Mouse (Mus musculus) heart, postnatal 0 days (tissue): ENCODE measurements around the gene Krtap14. TPM values are rescaled to one million over a fixed set of nuclear protein-coding genes. Genes with fewer than 3 reads are reported as not detected.

Experiments
- ATAC-seq: fragments of 200-750 bp; cut with Nextera tagmentation; 2 replicates; pipeline ENCODE4 v1.8.0; 2017; ENCODE audit warnings: low read depth, moderate number of reproducible peaks, moderate library complexity; ENCODE audit not compliant: insufficient read depth
- DNase-seq: peaks from one replicate; pipeline ENCODE4 v3.0.0-alpha.2; 2016; ENCODE audit warnings: low spot score
- H3K27ac ChIP-seq: fragments of 300-500 bp; sonication (generic); 2 replicates; pipeline ENCODE4 v1.5.1; 2014; ENCODE audit warnings: low read depth, mild to moderate bottlenecking
- H3K27me3 ChIP-seq: fragments of 300-500 bp; sonication (generic); 2 replicates; pipeline ENCODE4 v1.6.1; 2014; ENCODE audit warnings: low read length, mixed read lengths; ENCODE audit not compliant: control insufficient read depth, insufficient read depth
- H3K36me3 ChIP-seq: fragments of 300-500 bp; sonication (generic); replicated peaks from 2 replicates; pipeline ENCODE4 v1.6.1; 2014; ENCODE audit warnings: low read length, mixed read lengths; ENCODE audit not compliant: control insufficient read depth, insufficient read depth
- H3K4me1 ChIP-seq: fragments of 300-500 bp; sonication (generic); 2 replicates; pipeline ENCODE4 v1.6.1; 2014; ENCODE audit warnings: antibody characterized with exemption; ENCODE audit not compliant: control insufficient read depth, insufficient read depth
- H3K4me2 ChIP-seq: fragments of 300-500 bp; sonication (generic); 2 replicates; pipeline ENCODE4 v1.6.1; 2014; ENCODE audit warnings: low read depth, mild to moderate bottlenecking, low read length, moderate library complexity
- H3K4me3 ChIP-seq: fragments of 300-500 bp; sonication (generic); 2 replicates; pipeline ENCODE4 v1.5.1; 2014; ENCODE audit warnings: low read depth, low read length
- H3K9ac ChIP-seq: fragments of 300-500 bp; sonication (generic); replicated peaks from 2 replicates; pipeline ENCODE4 v1.6.1; 2014; ENCODE audit warnings: low read depth, low read length, mixed read lengths
- H3K9me3 ChIP-seq: fragments of 300-500 bp; sonication (generic); replicated peaks from 2 replicates; pipeline ENCODE4 v1.6.1; 2016; ENCODE audit warnings: low read length; ENCODE audit not compliant: control insufficient read depth
- CTCF ChIP-seq: IDR thresholded peaks from 2 replicates; pipeline ENCODE4 v1.5.1; 2016; ENCODE audit warnings: antibody characterized with exemption, control low read depth, low read depth
- EP300 ChIP-seq: IDR thresholded peaks from 2 replicates; pipeline ENCODE4 v1.6.1; 2016; ENCODE audit warnings: antibody characterized with exemption, low read depth
- WGBS: fragments of 180-500 bp; shearing (Covaris S2); extraction: QIAGEN DNeasy Blood & Tissue Kit; methylation state at CpG from one replicate; pipeline ENCODE4 v1.1.7; 2014; 5-methylcytosine and 5-hydroxymethylcytosine counted together
- polyA plus RNA-seq: library from polyadenylated mRNA; unstranded; fragments of >200 nt; fragmentation: Nextera tagmentation; extraction: Ambion mirVana; gene quantifications from 2 replicates; pipeline ENCODE4 v1.2.1, GENCODE M21; 2015
- total RNA-seq: library from RNA; depleted of rRNA; stranded (reverse); fragments of >200 nt; gene quantifications from 2 replicates; pipeline ENCODE4 v1.2.3, GENCODE M21; 2014; ENCODE audit warnings: low replicate concordance; rRNA removed

The Krtap14 gene
- total and polyA plus RNA-seq, 2 experiments from 2014 or later = not detected

DNA sequence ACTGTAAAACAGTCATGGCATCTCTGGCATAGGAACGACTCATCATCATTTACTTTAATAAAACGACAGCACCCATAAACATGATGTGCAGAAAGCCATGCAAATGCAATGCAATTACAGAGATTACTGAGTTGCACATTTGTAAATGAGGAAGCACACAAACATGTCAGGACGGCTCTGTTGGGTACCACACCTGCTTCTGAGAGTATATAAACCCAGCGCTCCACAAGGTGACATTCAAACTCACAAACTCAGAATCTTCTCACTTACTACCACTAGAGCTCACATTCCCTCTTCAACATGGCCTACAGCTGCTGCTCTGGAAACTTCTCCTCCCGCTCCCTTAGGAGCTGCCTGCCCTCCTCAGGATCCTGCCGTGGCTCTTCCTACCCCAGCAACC lies 48.3 kb downstream of the Krtap14 start, which contains the start of gene Gm5965:
Gm5965 (plus strand) TSS at position 301 of the 400 bp plus-strand sequence.
- WGBS = 71% methylated on average over 5 of the region's 6 CpGs
- H3K36me3 ChIP-seq = no peaks in the 10 kb centered on the region

DNA sequence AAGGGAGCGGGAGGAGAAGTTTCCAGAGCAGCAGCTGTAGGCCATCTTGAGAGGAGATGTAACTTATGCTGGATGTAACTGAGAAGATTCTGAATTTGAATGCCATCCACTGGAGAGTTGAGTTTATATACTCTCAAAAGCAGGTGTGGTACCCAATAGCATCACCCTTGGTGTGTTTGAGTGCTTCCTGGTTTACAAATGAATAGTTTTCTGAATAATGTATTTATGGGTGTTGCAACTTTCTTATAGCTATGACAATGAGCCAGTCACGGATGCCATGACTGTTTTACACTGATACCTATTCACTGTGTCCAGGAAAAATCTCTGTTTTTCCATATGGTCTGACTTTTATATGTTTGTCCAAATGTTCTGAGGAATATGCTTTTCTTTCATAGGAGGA lies 51.8 kb downstream of the Krtap14 start, which contains the start of gene 2310057N15Rik:
2310057N15Rik (minus strand) TSS at position 101 of the 400 bp plus-strand sequence.
- no peaks in the 10 kb centered on the region for H3K27me3 ChIP-seq
- WGBS = 60% methylated on average over 2 of the region's 2 CpGs
- no peak within 1 kb of the TSS for H3K4me3 ChIP-seq
- TF ChIP-seq CTCF (no peak), EP300 (no peak)
- no peak within 1 kb of the TSS for H3K27ac ChIP-seq
- no peaks in the 10 kb centered on the region for H3K36me3 ChIP-seq
- no peaks in the 10 kb centered on the region for H3K4me1 ChIP-seq
- no peak for ATAC-seq
- H3K9ac ChIP-seq = no peak within 1 kb of the TSS
- no peak for DNase-seq
- no peak within 1 kb of the TSS for H3K4me2 ChIP-seq
- H3K9me3 ChIP-seq = no peaks in the 10 kb centered on the region

More for the DNA sequence above, 48.3 kb downstream of the Krtap14 start, which contains the start of gene Gm5965:
- ATAC-seq = no peak
- no peak within 1 kb of the TSS for H3K4me2 ChIP-seq
- H3K27ac ChIP-seq = no peak within 1 kb of the TSS
- H3K9me3 ChIP-seq = no peaks in the 10 kb centered on the region
- TF ChIP-seq EP300 (no peak), CTCF (no peak)
- H3K4me1 ChIP-seq = no peaks in the 10 kb centered on the region
- H3K27me3 ChIP-seq = no peaks in the 10 kb centered on the region
- no peak within 1 kb of the TSS for H3K9ac ChIP-seq
- DNase-seq = no peak
- H3K4me3 ChIP-seq = no peak within 1 kb of the TSS

Other genes starting within 250 kb of the Krtap14 start
- not detected in 2 replicates for gene Krtap24-1, start 213.9 kb downstream of the Krtap14 start, total RNA-seq
- gene Krtap24-1, start 213.9 kb downstream of the Krtap14 start, polyA plus RNA-seq = not detected in 2 replicates
- not detected in 2 replicates for gene 2310079G19Rik, start 198.5 kb downstream of the Krtap14 start, total RNA-seq
- not detected in 2 replicates for gene 2310079G19Rik, start 198.5 kb downstream of the Krtap14 start, polyA plus RNA-seq
- gene Krtap26-1, start 178.3 kb downstream of the Krtap14 start, total RNA-seq = not detected in 2 replicates
- gene Krtap26-1, start 178.3 kb downstream of the Krtap14 start, polyA plus RNA-seq = not detected in 2 replicates
- not detected in 2 replicates for gene Krtap27-1, start 154.5 kb downstream of the Krtap14 start, total RNA-seq
- gene Krtap27-1, start 154.5 kb downstream of the Krtap14 start, polyA plus RNA-seq = not detected in 2 replicates
- not detected in 2 replicates for gene 2310061N02Rik, start 118.2 kb downstream of the Krtap14 start, total RNA-seq
- not detected in 2 replicates for gene 2310061N02Rik, start 118.2 kb downstream of the Krtap14 start, polyA plus RNA-seq
- gene Krtap13-1, start 97.3 kb downstream of the Krtap14 start, total RNA-seq = not detected in 2 replicates
- not detected in 2 replicates for gene Krtap13-1, start 97.3 kb downstream of the Krtap14 start, polyA plus RNA-seq
- gene Krtap13, start 74.5 kb downstream of the Krtap14 start, total RNA-seq = not detected in 2 replicates
- not detected in 2 replicates for gene Krtap13, start 74.5 kb downstream of the Krtap14 start, polyA plus RNA-seq
- gene 2310034C09Rik, start 67.3 kb downstream of the Krtap14 start, total RNA-seq = not detected in 2 replicates
- gene 2310034C09Rik, start 67.3 kb downstream of the Krtap14 start, polyA plus RNA-seq = not detected in 2 replicates
- gene 2310057N15Rik, start 51.9 kb downstream of the Krtap14 start, total RNA-seq = not detected in 2 replicates
- gene 2310057N15Rik, start 51.9 kb downstream of the Krtap14 start, polyA plus RNA-seq = not detected in 2 replicates
- gene Gm5965, start 48.2 kb downstream of the Krtap14 start, total RNA-seq = not detected in 2 replicates
- not detected in 2 replicates for gene Gm5965, start 48.2 kb downstream of the Krtap14 start, polyA plus RNA-seq
- not detected in 2 replicates for gene Gm20741, start 13.9 kb downstream of the Krtap14 start, total RNA-seq
- not detected in 2 replicates for gene Gm20741, start 13.9 kb downstream of the Krtap14 start, polyA plus RNA-seq
- not detected in 2 replicates for gene Krtap15, start 5.9 kb downstream of the Krtap14 start, total RNA-seq
- not detected in 2 replicates for gene Krtap15, start 5.9 kb downstream of the Krtap14 start, polyA plus RNA-seq
- not detected in 2 replicates for gene Krtap19-1, start 43.3 kb upstream of the Krtap14 start, total RNA-seq
- not detected in 2 replicates for gene Krtap19-1, start 43.3 kb upstream of the Krtap14 start, polyA plus RNA-seq
- not detected in 2 replicates for gene Krtap19-2, start 48.1 kb upstream of the Krtap14 start, total RNA-seq
- gene Krtap19-2, start 48.1 kb upstream of the Krtap14 start, polyA plus RNA-seq = not detected in 2 replicates
- not detected in 2 replicates for gene Krtap19-3, start 51.9 kb upstream of the Krtap14 start, total RNA-seq
- not detected in 2 replicates for gene Krtap19-3, start 51.9 kb upstream of the Krtap14 start, polyA plus RNA-seq
- gene Krtap19-4, start 58.9 kb upstream of the Krtap14 start, total RNA-seq = not detected in 2 replicates
- not detected in 2 replicates for gene Krtap19-4, start 58.9 kb upstream of the Krtap14 start, polyA plus RNA-seq
- not detected in 2 replicates for gene Krtap19-5, start 70.3 kb upstream of the Krtap14 start, total RNA-seq
- not detected in 2 replicates for gene Krtap19-5, start 70.3 kb upstream of the Krtap14 start, polyA plus RNA-seq
- not detected in 2 replicates for gene Krtap19-9b, start 106.1 kb upstream of the Krtap14 start, total RNA-seq
- gene Krtap19-9b, start 106.1 kb upstream of the Krtap14 start, polyA plus RNA-seq = not detected in 2 replicates
- not detected in 2 replicates for gene Krtap16-3, start 136.7 kb upstream of the Krtap14 start, total RNA-seq
- not detected in 2 replicates for gene Krtap16-3, start 136.7 kb upstream of the Krtap14 start, polyA plus RNA-seq
- not detected in 2 replicates for gene Krtap22-2, start 184.6 kb upstream of the Krtap14 start, total RNA-seq
- not detected in 2 replicates for gene Krtap22-2, start 184.6 kb upstream of the Krtap14 start, polyA plus RNA-seq
- not detected in 2 replicates for gene Gm10229, start 189.1 kb upstream of the Krtap14 start, total RNA-seq
- not detected in 2 replicates for gene Gm10229, start 189.1 kb upstream of the Krtap14 start, polyA plus RNA-seq
- gene Krtap6-1, start 205.6 kb upstream of the Krtap14 start, total RNA-seq = not detected in 2 replicates
- gene Krtap6-1, start 205.6 kb upstream of the Krtap14 start, polyA plus RNA-seq = not detected in 2 replicates
- gene Gm10228, start 215.3 kb upstream of the Krtap14 start, total RNA-seq = not detected in 2 replicates
- gene Gm10228, start 215.3 kb upstream of the Krtap14 start, polyA plus RNA-seq = not detected in 2 replicates
- not detected in 2 replicates for gene Krtap6-5, start 221.7 kb upstream of the Krtap14 start, total RNA-seq
- not detected in 2 replicates for gene Krtap6-5, start 221.7 kb upstream of the Krtap14 start, polyA plus RNA-seq
- not detected in 2 replicates for gene 1110025L11Rik, start 237.9 kb upstream of the Krtap14 start, total RNA-seq
- gene 1110025L11Rik, start 237.9 kb upstream of the Krtap14 start, polyA plus RNA-seq = not detected in 2 replicates